Mouse (Mus musculus) brain, embryonic 14.5 days (tissue): ENCODE measurements around the gene 4933428G20Rik.

Experiments used
- CTCF ChIP-seq: fragments of 200-500 bp; IDR thresholded peaks from 2 replicates; pipeline ENCODE4 v1.5.1; 2012; ENCODE audit warnings: inconsistent platforms, mild to moderate bottlenecking, moderate library complexity, borderline replicate concordance; ENCODE audit not compliant: insufficient read depth, insufficient read length; ENCODE audit errors: extremely low read depth
- POLR2A ChIP-seq: fragments of 200-500 bp; IDR thresholded peaks from 2 replicates; pipeline ENCODE4 v1.6.1; 2012; ENCODE audit warnings: mild to moderate bottlenecking, inconsistent platforms, borderline replicate concordance; ENCODE audit not compliant: poor library complexity, insufficient read depth, insufficient read length, severe bottlenecking; ENCODE audit errors: extremely low read depth

DNA sequence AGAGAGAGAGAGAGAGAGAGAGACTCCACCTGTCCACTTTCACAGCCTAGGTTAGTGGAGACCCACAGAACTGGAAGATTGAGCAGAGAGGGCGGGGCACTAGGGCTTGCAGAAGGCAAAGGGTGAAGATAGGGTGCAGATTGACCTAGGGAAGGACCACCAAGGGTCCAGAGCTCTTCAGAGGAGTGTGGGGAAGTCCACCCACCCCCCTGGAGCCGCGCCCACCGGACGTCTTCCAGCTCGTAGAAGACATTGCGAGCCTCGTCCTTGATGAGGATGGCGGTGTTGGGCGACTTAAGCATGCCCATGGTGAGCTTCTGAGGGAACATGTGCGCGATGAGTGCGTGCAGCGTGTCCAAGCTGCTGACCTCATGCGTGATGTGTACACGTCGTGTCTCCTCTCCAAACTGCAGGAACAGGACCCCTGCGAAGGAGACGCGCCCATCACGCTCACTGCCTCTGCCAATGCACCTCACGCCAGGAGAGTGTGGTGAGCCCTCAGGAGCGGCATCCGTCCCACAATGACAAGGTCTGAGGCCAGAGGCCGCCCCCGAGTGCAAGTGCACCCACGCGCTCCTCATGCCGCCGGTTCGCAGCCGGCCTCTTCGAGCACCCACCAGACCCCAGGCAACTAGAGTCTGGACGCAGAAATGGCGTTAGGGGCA lies 36.1 kb upstream of the 4933428G20Rik start:
- TF ChIP-seq CTCF, result no peak
- no peak for TF ChIP-seq POLR2A
